Mouse (Mus musculus) CD4-positive, CD25-positive, alpha-beta regulatory T cell, adult 4 months (primary cell): Measurements from ENCODE around the gene Usp15. TPM values are rescaled to one million over a fixed set of nuclear protein-coding genes. Genes with fewer than 3 reads are reported as not detected.

ENCODE experiments used
- ATAC-seq: one replicate; pipeline ENCODE4 v1.8.0; 2017
- polyA plus RNA-seq, 2 experiments: library from polyadenylated mRNA; unstranded; fragments of 100-300 nt; shearing (Covaris generic); gene quantifications; one replicate each; pipeline ENCODE4 v1.2.1; 2017

The Usp15 gene
- polyA plus RNA-seq, 2 experiments from 2014 or later = 127 to 136 TPM

DNA sequence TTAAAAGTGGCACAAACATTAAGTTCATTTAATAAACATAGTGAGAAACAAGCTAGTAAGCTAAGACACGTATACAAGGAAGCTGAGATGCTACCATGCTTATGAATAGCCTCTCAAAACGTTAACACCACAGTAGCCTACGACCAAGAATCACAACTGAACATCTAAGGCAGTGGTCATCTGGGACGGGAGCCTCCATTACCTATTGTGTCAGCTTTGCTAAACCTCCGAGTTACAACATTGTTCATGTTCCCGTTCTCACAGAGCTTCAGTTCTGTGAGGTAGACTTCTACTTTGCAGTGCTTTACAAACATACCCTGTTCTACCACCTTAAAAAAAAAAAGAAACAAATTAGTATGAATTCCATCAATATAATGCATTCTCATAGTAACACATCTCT is 25.9 kb downstream of the Usp15 start:
- no peak for ATAC-seq

DNA sequence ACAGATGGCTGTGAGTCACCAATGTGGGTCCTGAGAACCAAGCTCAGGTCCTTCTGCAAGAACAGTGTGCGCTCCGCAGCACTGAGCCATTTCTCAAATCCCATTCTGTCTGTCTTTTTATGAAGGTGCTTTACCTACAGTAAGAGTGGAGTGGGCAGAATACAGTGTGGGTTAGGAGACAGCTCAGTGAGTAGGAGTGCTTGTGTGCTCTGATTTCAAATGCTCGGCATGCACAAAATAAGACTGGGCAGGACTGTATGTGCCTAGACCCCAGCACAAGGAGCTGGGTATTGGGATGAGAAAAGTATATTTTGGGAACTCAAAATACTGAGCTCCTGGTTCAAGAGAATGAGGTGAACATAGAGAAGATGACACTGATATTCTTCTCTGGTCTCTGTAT is 31.3 kb downstream of the Usp15 start:
- ATAC-seq = no peak

DNA sequence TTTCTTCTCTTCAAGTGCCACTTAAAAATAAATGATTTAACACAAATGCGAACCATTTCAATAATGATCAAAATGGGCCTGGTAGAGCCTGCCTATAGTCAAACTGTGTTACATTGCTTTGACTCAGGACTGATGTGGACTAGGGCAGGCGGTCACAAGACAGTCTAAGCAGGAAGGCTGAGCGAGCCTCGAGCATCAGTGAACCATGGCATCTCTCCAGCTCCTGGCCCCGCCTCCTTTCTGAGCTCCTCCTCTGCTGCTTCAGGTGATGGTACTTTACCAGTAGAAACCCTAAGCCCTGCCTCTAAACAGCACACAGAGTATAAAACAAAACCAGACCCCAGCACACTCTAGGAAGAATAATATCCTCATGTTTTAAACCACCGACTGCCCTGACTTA is 36.3 kb downstream of the Usp15 start:
- ATAC-seq = no peak

DNA sequence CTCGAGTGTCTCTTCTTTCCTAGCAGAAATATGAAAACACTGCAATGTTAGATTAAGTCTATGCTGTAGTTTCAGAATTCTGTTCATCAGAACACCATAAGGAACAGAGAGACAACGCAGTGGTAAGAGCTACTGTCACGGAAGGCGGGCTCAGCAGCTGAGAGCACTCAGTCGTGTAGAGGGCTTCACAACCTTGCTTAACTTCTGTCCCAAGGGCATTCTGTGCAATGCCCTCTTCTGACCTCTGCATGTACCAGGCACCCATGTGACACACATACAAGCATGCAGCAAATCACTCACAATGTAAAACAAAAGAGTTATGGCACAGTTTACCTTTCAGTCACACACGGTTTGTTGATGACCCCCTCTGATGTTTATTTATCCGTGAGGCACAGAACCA is 37.5 kb downstream of the Usp15 start:
- ATAC-seq = no peak

DNA sequence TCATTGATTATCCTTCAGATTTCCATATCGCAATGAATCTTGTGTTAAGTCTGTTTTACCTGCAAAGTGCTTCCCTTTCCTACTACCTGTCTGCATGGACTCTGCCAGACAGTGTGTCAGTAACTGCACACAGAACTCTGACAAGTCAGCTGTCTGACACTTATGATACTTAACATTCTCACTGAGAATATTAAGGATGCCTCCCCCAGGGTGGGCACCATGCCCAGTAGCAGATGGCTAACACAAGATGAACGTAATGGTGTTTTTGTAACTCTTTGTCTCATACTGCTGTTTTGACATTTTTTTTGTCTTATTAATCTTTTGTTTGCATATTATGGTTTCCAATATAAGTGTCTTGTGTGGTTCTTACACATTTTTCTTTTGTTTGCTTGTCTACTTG is 40.4 kb downstream of the Usp15 start:
- no peak for ATAC-seq

DNA sequence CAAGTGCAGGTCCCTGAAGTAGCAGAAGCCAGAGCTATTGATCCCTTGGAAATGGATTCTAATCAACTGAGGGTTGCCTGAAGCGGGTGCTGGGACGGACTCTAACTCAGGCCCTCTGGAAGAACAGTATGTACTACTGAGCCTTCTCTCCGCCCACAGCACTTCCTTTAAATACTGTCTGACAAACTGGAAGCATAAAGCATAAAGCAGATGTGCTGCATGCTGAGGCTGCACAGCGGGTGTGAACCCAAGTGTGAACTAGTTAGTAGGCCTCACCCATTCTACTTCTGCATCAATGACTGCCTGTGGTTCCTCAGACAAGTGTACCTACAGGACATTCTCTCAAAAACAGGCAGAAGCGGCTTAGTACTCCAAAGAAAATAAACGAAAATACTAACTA is 41.0 kb downstream of the Usp15 start:
- no peak for ATAC-seq

DNA sequence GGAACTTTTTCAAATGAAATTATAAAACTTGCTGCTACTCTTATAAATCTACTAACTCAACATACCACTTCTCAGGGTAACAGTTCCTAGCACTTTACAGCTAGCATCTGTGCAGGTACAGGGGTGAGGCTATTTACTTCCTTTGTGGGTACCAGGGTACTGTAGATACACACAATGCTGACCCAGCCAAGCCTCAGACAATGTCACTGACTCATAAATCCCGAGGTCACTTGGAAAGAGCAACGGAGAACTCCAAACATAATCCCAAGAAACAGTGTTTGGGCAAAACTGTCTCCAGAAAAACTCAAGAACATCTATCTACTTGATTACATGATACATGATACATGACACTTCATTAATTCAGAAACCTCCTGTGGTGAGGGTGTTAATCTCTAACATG is 43.5 kb downstream of the Usp15 start:
- ATAC-seq = no peak

DNA sequence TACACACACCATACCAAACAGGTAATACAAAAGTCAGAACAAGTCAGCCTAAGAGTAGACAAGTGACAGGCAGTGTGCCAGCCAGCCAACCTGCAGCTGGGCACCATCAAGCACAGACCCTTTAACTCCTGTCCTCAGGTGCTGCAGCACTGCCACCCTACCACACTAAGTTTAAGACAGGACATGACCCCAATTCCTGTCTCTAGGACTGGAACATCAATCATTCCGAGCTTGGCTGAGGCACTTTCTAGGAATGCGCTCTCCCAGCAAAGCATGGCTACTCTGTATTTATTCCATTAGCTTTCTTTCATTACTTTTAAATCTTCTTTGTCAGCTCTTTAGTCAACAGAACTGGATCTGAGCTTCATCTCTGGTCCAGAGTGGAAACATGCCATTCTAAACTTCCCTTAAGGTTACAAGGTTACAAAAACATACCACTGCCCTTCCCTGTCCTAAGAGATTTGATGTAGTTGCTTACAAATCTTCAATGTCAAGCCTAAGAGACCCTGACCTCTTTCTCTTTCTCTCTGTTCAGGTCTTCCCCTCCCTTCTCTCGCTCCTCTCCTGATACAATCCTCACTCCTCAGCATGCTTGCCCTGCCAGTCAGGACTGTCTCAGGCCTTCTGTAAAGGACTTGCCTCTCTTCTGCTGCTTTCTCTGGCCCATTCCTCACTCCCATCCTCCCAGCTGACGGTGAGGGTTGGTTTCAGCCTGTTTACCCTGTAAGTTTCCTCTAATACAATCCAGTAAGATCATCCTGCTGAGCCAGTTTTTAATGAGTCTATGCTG is 48.6 kb downstream of the Usp15 start:
- ATAC-seq = no peak

DNA sequence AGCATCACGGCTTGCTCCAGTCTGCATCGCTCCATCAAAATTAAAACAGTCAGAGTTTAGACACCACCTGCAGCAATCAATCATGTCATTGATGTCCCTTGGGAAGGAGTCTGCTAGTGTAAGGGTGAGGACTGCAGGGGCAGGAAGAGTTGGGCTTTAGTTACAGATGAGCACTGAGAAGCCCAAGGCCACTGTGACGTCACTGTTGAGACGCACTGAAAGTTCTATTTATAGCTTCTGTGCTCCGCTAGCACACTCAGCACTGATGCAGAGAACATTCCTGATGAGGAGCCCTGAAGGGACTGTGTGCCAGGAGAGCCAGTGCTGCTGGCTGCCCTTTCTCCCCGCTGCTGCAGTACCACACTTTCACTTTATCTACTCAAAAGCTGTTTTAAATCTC is 49.6 kb downstream of the Usp15 start:
- ATAC-seq = no peak

DNA sequence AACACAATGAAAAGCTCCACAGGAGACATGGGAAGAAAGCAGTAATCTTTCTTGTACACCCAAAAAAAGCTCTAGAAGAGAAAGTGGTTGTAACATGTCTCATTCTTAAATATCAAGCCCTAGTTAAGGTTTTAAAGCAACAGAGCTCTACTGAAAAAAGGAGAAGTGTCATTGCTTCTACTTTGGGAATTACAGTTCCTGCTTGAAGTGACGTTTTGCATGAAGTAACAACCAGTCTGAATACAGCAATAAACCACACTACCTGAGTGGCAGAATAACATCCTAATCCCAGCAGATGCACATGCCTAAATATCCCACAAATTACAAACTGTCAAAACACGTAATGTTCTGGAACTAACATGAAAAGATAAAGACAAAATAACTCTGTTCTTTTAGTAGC is 50.4 kb downstream of the Usp15 start:
- ATAC-seq = no peak

DNA sequence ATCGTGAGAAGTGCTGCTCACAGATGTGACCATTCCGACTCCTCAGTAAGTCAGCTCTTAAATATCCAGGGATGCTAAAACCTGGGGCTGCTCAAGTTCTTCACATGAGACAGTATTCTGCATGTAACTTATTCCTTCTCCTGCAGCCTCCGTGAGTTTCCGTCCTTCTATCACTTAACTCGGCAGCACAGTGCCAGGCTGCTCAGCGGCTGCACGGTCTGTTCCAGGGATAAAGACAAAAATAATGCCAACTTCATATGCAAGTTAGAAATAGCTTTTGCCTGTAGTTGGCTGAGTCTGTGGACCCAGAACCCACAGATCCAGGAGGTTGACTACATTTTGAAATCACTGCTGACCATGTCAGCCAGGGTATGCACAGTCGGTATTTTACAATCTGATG is 52.5 kb downstream of the Usp15 start:
- ATAC-seq = no peak

DNA sequence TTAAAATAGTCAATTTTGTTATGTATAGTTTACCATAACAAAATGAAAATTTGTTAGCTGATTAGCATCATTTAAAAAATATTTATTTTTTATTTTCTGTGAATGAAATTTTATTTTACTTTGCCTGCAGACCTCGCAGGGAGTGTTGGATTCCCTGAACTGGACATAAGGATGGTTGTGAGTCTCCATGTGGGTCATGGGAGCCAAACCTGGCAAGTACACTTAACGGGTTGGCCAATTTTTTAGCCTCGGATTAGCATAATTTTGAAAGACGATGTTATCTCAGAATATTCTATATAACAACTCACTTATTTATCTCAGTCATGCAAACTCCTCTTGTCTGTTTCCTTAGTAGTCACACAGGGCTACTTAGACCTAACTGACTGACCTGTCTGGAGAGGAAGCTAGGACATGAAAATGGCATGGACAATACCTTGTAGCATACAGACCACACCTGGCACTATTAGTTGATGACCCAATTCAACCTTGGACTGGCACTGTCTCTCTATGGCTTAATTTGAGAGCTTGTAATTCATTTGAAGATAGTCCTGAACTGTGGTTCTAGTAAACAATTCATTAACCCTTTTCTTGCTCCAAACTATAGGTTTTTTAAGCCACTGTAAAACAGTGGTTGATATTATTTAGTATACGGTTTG is 54.3 kb downstream of the Usp15 start:
- no peak for ATAC-seq

DNA sequence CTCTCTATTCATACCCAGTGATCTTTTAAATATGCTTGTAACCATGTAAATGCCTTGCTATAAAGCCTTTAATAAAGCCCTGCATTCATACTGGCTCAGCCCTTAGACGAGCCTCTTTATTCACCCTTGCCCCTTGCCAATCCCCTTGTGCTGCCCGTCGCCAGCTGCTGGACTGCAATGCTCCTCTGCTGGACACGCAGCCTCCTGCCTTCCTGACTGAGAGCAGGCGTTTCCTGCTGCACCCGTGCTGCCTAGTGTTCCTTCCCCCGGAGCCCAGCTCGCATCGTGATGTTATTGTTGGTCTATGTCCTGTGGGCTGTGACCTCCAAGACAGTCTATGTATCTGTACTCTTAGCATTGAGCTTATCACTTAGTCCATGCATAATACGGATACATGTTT is 61.0 kb downstream of the Usp15 start:
- no peak for ATAC-seq

DNA sequence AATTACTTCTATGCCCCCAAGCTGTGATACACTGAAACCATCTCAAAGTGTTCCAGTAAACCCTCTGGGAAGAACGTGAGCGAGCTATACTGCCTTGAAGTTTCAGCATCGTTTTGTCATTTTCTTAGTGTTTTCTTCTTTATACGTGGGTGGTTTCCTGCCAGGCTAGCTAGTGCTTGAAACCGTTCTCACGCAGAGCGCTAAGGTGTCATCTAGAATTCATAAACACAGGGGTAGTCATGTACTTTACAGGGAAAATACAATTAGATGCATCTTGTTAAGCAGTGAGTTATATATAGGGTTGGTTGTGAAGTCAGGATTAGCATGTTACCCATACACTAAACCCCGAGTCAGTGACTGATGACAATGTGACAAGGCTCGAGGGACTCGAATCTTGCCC is 65.3 kb downstream of the Usp15 start:
- peak; percentile 57 for ATAC-seq

DNA sequence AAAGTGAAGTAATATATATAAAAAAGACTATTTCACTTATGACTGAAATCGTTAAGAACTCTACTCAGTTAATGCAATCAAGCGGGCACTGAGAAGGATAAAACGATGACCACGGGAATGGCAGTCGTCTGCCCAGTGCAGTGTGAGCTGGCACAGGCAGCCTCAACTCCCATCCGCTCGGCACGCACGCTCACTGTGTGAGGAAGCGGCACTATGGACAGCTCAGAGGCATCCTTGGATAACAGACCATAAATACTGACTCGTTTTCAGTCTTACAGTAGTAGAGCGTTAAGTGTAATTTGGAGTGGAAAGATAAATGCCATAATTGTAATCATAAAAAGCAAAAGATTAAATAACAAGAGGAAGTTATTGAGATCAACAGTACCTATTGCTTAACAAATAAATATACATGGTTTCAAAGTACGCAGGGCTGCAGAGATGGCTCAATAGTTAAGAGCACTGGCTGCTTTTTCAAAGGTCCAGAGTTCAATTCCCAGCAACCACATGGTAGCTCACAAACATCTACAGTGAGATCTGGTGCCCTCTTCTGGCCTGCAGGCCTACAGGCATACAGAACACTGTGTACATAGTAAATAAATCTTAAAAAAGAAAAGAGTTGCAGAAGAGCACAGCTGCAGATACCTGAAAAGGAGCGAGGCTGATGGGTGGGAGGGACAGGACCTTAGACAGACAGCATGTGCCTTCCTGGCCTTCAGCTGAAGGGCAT is 76.0 kb downstream of the Usp15 start:
- no peak for ATAC-seq

DNA sequence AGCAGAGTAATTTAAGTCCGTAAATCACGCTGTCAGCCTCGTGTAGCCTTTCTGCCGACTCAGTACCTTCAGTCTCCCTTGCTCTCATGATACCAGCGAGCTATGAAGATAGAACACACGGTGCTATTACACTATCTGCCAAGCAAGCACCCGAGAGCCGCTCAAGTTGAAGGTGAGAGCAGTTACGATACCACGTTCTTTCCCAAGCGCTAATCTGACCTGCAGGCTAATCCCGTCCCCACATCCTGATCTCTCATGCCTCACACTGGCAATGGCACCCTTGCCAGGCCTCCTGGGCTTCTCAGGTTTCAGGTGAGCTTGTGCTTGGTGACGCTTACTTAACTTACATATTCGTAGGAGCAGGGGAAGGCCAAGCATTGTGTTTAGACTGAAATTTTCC is 79.9 kb downstream of the Usp15 start:
- ATAC-seq = no peak

DNA sequence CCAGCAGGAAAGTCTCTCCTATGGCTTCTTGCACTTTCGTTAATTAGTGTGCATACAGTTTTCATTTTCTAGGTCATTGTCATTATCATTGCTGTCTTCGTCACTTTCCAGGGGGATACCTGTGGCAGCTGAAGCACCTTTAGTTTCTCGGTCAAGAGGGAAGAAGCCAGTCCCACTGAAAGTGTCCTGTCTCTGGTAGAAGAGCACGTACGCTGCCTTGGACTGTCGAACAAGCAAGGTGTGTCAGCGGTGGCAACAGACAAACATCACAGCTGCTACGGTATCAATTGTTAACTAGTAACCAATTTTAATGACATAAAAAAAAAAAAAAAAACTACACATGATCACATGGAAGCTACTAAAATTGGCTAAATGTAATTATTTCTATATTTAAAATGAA is 83.3 kb downstream of the Usp15 start:
- ATAC-seq = no peak

DNA sequence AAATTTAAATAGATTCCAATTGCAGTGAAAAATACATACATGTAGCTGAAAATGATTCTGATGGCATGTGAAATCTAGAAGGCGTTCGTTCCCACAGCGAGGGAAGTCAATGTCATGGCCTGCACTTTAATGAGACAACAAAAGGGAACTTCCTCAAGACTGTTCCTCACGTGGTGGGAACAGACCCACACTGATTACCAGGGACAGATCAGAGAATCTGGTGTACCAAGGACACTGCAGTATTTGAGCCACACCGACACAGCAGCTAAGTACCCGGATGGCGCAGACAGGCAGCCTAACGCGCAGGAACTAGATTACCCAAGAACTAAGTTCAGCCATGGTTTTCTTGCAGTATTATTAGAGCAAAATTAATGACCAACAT is 84.0 kb downstream of the Usp15 start:
- no peak for ATAC-seq

DNA sequence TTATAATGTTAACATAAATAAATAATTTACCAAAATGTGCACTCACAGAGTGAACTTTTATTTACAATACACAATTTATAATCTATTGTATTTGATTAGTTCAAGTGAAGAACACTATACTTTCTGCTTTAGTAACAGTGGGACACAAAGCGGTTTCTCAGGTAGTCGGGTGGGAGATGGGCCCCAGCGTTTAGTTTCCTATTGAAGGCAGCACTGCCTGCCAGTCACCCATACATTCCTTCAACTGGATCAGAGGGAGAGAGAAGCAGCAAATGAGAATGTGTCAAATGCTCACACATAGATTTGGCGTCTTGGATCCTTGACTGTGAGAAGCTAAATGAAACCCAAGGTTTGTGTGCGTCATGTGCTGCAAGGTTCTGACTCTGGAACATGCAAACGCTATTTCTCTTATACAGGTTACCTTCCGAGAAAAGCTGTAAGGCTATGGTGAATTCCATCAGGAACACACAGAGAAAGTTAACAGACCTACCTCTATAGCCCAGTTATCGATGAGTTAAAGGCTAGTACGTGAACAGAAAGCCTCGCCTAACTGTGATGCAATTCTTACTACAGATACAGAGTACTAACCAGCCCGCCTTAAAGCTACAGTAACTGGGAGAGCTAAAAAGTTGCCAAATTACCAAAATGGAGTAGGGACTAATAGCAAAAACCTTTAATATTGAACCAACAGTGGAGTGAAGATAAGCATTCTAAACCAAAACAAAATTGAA is 84.6 kb downstream of the Usp15 start:
- no peak for ATAC-seq

DNA sequence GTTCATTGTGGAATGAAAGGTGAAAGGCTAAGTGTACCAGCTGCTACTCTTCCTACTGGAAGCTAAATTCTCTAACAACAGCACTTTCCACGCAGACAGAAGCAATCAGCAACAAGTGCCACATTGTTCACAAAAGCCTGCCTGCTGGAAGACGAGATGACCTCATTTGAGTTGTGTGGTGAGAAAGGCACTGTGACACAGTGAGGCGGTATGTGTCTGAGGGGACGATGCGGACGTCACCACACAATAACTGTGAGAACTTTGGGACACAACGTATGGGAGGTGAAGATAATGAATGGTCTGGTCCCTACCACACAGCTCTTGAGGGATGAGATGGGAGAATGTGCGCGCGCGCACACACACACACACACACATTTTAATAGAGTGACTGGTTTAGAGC is 86.2 kb downstream of the Usp15 start:
- no peak for ATAC-seq

DNA sequence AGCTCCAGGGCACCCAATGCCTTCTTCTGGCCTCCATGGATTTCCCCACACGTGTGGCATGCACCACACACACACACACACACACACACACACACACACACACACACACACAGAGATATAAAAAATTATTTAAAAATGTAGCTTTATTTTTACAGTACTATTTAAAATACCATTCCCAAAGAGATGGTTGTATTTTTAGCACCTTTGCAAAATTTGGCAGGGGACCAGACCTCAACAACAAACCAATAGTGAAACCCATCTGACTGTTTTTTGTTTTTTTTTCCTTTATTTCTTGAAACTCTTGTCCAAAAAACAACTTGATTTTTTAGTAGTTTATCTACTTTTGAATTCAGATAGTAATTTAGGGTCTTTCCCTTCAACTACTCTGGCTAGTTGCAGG is 88.3 kb downstream of the Usp15 start:
- no peak for ATAC-seq

DNA sequence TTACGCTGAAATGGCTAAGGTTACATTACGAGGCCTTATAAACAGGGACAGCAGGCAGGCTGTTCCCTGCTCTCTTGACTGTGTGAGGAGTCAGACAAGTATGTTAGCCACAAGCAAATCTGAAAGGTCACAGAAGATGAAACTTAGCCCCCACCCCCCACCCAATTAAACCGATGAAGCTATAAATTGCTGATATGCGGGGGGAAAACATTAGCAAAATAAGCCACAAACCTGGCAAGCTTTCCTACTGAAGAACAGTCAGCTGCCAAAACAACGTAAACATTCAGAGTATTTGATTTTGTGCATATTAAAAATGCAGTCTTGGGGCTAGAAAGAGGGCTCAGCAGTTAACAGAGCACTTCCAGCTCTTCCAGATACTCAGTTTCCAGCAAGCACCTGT is 88.7 kb downstream of the Usp15 start:
- no peak for ATAC-seq

DNA sequence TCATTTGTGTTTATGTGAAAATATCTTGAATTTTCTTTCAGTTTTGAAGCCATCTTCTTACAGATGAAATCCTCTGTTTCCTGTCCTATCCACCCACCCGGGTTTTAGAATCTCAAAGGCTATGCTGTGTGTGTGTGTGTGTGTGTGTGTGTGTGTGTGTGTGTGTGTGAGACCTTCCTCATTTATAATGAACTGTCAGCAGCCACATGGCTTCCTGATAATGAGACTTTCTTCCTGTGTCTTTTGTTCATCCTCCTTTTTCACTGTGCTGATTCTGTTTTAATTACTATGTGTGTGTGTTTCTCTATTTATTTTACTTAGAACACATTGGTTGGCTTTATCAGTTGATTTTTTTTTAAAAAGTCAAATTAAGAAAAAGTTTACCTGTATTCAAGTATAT is 95.5 kb downstream of the Usp15 start:
- no peak for ATAC-seq
